Mouse (Mus musculus) myocyte (in vitro differentiated cells): ENCODE results near the gene Sh3pxd2b. TPM values are rescaled to one million over a fixed set of nuclear protein-coding genes. Genes with fewer than 3 reads are reported as not detected.
A peak's percentile ranks its signal among the peaks of the same experiment; 100 is the strongest.

ENCODE experiments used
- H3K27me3 ChIP-seq: one replicate; pipeline ENCODE4 v1.6.1; 2011; ENCODE audit not compliant: control insufficient read depth, insufficient read depth, insufficient read length
- H3K36me3 ChIP-seq: one replicate; pipeline ENCODE4 v1.6.1; 2011; ENCODE audit not compliant: control insufficient read depth, insufficient read depth
- H3K4me2 ChIP-seq: one replicate; pipeline ENCODE4 v1.6.1; 2011; ENCODE audit warnings: low read depth, control low read depth
- H3K4me3 ChIP-seq: one replicate; pipeline ENCODE4 v1.5.1; 2011; ENCODE audit warnings: mild to moderate bottlenecking, control low read depth, moderate library complexity
- H3K79me2 ChIP-seq: one replicate; pipeline ENCODE4 v1.6.1; 2011; ENCODE audit not compliant: control insufficient read depth, insufficient read depth
- H3ac ChIP-seq: one replicate; pipeline ENCODE4 v1.6.1; 2011; ENCODE audit not compliant: control insufficient read depth, insufficient read length
- CEBPB ChIP-seq: IDR thresholded peaks from 2 replicates; pipeline ENCODE4 v1.6.1; 2011; ENCODE audit warnings: mild to moderate bottlenecking, moderate library complexity; ENCODE audit not compliant: poor library complexity, insufficient read depth, severe bottlenecking
- E2F4 ChIP-seq: IDR thresholded peaks from one replicate; pipeline ENCODE4 v1.6.1; 2011; ENCODE audit warnings: mild to moderate bottlenecking, control low read depth, moderate library complexity; ENCODE audit not compliant: insufficient read depth
- MAX ChIP-seq: IDR thresholded peaks from one replicate; pipeline ENCODE4 v1.6.1; 2011; ENCODE audit warnings: low read depth, mild to moderate bottlenecking, control low read depth
- MYOD1 ChIP-seq, 3 experiments: IDR thresholded peaks; one replicate each; pipeline ENCODE4 v1.6.1; 2011; ENCODE audit warnings: control low read depth in 2 of 3, low read depth in 2 of 3, mild to moderate bottlenecking in 2 of 3, moderate library complexity in 1 of 3; ENCODE audit not compliant: insufficient read length in 2 of 3, control insufficient read depth in 1 of 3
- MYOG ChIP-seq, 3 experiments: IDR thresholded peaks; one replicate each; pipeline ENCODE4 v1.6.1; 2011; ENCODE audit warnings: control low read depth in 2 of 3, low read depth in 2 of 3, mild to moderate bottlenecking in 2 of 3; ENCODE audit not compliant: insufficient read length in 2 of 3, control insufficient read depth in 1 of 3, insufficient read depth in 1 of 3
- POLR2A ChIP-seq: IDR thresholded peaks from one replicate; pipeline ENCODE4 v1.6.1; 2011; ENCODE audit warnings: low read depth, mild to moderate bottlenecking, control low read depth, moderate library complexity; ENCODE audit not compliant: insufficient read length
- POLR2AphosphoS2 ChIP-seq: IDR thresholded peaks from one replicate; pipeline ENCODE4 v1.6.1; 2011; ENCODE audit warnings: low read depth, control low read depth; ENCODE audit not compliant: insufficient read length
- REST ChIP-seq: IDR thresholded peaks from one replicate; pipeline ENCODE4 v1.6.1; 2011; ENCODE audit warnings: mild to moderate bottlenecking, control low read depth, moderate library complexity; ENCODE audit not compliant: insufficient read depth, insufficient read length
- SRF ChIP-seq: IDR thresholded peaks from one replicate; pipeline ENCODE4 v1.6.1; 2011; ENCODE audit warnings: low read depth; ENCODE audit not compliant: control insufficient read depth, insufficient read length
- TCF12 ChIP-seq: IDR thresholded peaks from one replicate; pipeline ENCODE4 v1.6.1; 2011; ENCODE audit warnings: mild to moderate bottlenecking, control low read depth; ENCODE audit not compliant: poor library complexity, insufficient read depth, severe bottlenecking
- TCF3 ChIP-seq: IDR thresholded peaks from one replicate; pipeline ENCODE4 v1.6.1; 2011; ENCODE audit warnings: low read depth, control low read depth; ENCODE audit not compliant: insufficient read length
- USF1 ChIP-seq: IDR thresholded peaks from one replicate; pipeline ENCODE4 v1.6.1; 2011; ENCODE audit warnings: low read depth, mild to moderate bottlenecking, control low read depth, moderate library complexity
- polyA plus RNA-seq: library from polyadenylated mRNA; unstranded; fragments of >200 nt; fragmentation: generic; extraction: Trizol; gene quantifications from one replicate; pipeline ENCODE4 v1.2.1, GENCODE M21; 2012; ENCODE audit warnings: missing spikeins

Sh3pxd2b gene
- polyA plus RNA-seq, 1 experiment = 22.3 TPM

GRCm38 (mm10) chr11:32373266-32374026 is 25.8 kb downstream of the Sh3pxd2b start:
- no peak overlapping the region for H3ac ChIP-seq
- no peaks in the 10 kb centered on the region for H3K27me3 ChIP-seq
- peaks cover 30% of the 10 kb centered on the region for H3K36me3 ChIP-seq
- TF ChIP-seq E2F4 = no peak
- no peak for TF ChIP-seq CEBPB
- TF ChIP-seq MAX = no peak
- TF ChIP-seq POLR2A = no peak
- no peak for TF ChIP-seq USF1
- TF ChIP-seq POLR2AphosphoS2 = no peak
- no peak for TF ChIP-seq SRF
- no peak for TF ChIP-seq MYOG (IDR thresholded peaks at IDR 0.05; ENCODE audit: control insufficient read depth in 1 of 3, insufficient read depth in 1 of 3, insufficient read length in 2 of 3, low read depth in 2 of 3)
- TF ChIP-seq REST = no peak
- no peak overlapping the region for H3K4me3 ChIP-seq
- peaks cover 42% of the 10 kb centered on the region for H3K79me2 ChIP-seq
- H3K4me2 ChIP-seq = no peak overlapping the region

- H3ac ChIP-seq = no peak overlapping the region
- peaks cover 30% of the 10 kb centered on the region for H3K36me3 ChIP-seq
- no peak for TF ChIP-seq TCF3
- TF ChIP-seq USF1 = no peak
- no peak for TF ChIP-seq TCF12
- TF ChIP-seq POLR2AphosphoS2 = no peak
- TF ChIP-seq REST = no peak
- no peak for TF ChIP-seq MYOG (IDR thresholded peaks at IDR 0.05; ENCODE audit: control insufficient read depth in 1 of 3, insufficient read depth in 1 of 3, insufficient read length in 2 of 3, low read depth in 2 of 3)
- no peak for TF ChIP-seq MAX
- no peak for TF ChIP-seq CEBPB
- no peak for TF ChIP-seq E2F4
These were observed 26.5 kb downstream of the Sh3pxd2b start for GRCm38 (mm10) chr11:32374027-32374589.

GRCm38 (mm10) chr11:32375104-32375535 is 27.5 kb downstream of the Sh3pxd2b start:
- Histone ChIP-seq H3K79me2 (peaks cover 27% of the 10 kb centered on the region), H3K4me3 (no peak overlapping the region), H3ac (no peak overlapping the region), H3K36me3 (peaks cover 30% of the 10 kb centered on the region), H3K27me3 (no peaks in the 10 kb centered on the region), H3K4me2 (peak overlapping the region; percentile 3)
- TF ChIP-seq MYOD1 (IDR thresholded peaks at IDR 0.05; ENCODE audit: control insufficient read depth in 1 of 3, insufficient read length in 2 of 3, low read depth in 2 of 3) = peak in 1 of 3 experiments; percentile 52
- TF ChIP-seq E2F4 = no peak

More at GRCm38 (mm10) chr11:32374027-32374589, 26.5 kb downstream of the Sh3pxd2b start:
- Histone ChIP-seq H3K79me2 (peaks cover 38% of the 10 kb centered on the region), H3K4me3 (no peak overlapping the region), H3K27me3 (no peaks in the 10 kb centered on the region), H3K4me2 (no peak overlapping the region)

GRCm38 (mm10) chr11:32376086-32376485 is 28.5 kb downstream of the Sh3pxd2b start:
- H3K79me2 ChIP-seq = peaks cover 18% of the 10 kb centered on the region
- TF ChIP-seq CEBPB = no peak
- H3ac ChIP-seq = no peak overlapping the region
- peaks cover 31% of the 10 kb centered on the region for H3K36me3 ChIP-seq
- no peak overlapping the region for H3K4me2 ChIP-seq
- H3K27me3 ChIP-seq = no peaks in the 10 kb centered on the region
- no peak overlapping the region for H3K4me3 ChIP-seq

DNA sequence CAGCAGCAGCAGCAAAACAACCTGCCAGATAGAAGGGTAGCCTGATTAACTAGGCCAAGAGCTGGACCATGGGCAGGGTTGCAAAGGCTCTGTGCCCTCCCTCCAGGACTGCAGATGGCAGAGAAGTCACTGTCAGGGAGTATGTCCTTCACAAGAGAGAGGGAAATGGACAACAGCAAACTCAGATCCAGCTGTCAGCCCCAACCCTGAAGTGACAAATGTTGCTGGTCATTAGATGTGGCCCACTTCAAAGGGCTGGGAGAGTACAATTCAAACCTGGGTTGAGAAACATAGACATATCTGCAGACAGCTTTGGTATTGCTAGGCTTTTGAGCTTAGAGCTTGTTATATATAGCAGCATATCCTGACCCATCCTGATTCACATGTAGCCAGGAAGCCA is 32.3 kb downstream of the Sh3pxd2b start:
- peaks cover 35% of the 10 kb centered on the region for H3K36me3 ChIP-seq
- TF ChIP-seq MYOG (IDR thresholded peaks at IDR 0.05; ENCODE audit: control insufficient read depth in 1 of 3, insufficient read depth in 1 of 3, insufficient read length in 2 of 3, low read depth in 2 of 3) = peak in 2 of 3 experiments; percentile 54 to 56
- TF ChIP-seq SRF = no peak
- TF ChIP-seq MYOD1 (IDR thresholded peaks at IDR 0.05; ENCODE audit: control insufficient read depth in 1 of 3, insufficient read length in 2 of 3, low read depth in 2 of 3) = peak in 2 of 3 experiments; percentile 38 to 60
- no peaks in the 10 kb centered on the region for H3K27me3 ChIP-seq
- H3K4me3 ChIP-seq = no peak overlapping the region
- no peak overlapping the region for H3ac ChIP-seq
- H3K79me2 ChIP-seq = peaks cover 5% of the 10 kb centered on the region
- no peak overlapping the region for H3K4me2 ChIP-seq
